Mouse (Mus musculus) liver, postnatal 0 days (tissue): ENCODE data around the gene Tex12.

Experiments
- CTCF ChIP-seq: sonication (generic); IDR thresholded peaks from 2 replicates; pipeline ENCODE4 v1.5.1; 2016; ENCODE audit warnings: antibody characterized with exemption, low read depth
- EP300 ChIP-seq: IDR thresholded peaks from 2 replicates; pipeline ENCODE4 v1.6.1; 2016; ENCODE audit warnings: antibody characterized with exemption, low read depth, mild to moderate bottlenecking

GRCm38 (mm10) chr9:50533328-50533727, 27.8 kb downstream of the Tex12 start:
- TF ChIP-seq CTCF = no peak
- TF ChIP-seq EP300 = no peak
